Mouse (Mus musculus): ENCODE data around the gene Sh3yl1.

DNA sequence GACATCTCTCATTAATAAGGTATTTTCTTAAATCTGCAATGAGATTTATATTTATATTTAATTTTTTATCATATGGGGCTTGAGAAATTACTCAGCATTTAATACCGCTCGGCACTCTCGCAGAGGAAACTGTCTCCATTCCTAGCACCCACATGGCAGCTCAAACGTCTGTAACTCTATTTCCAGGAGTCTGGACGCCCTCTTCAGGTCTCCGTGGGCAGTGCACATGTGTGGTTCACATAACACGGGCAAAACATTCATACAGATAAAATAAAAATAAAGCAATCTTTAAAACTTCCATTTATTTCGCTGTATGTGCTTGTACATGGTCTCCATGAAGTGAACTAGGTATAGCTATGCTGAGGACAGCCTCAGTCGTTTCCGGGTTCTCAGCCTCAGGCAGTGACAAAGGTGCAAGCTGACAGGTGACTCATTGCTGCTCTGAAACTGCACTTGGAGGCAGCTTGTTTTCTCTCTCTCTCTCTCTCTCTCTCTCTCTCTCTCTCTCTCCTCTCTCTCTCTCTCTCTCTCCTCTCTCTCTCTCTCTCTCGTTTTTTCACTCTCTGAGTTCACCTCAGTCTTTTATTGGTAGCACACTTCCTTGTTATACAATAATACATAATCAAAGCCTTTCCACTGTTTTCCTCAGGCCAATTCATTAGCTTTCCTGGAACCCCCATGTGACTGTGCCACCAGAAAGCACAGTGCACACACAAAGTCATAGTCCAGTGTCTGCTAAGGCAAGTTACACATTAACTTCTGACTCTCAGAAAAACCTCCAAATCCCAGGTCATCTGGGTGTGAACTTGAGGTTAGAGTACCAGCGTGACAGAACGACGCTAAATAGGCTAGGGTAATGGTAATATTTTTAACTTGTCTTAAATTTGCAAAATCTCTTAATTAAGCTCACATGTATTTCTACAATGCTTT, 31.9 kb downstream of the Sh3yl1 start:
- no peak for TF ChIP-seq CTCF (IDR thresholded peaks at IDR 0.05; ENCODE audit: borderline replicate concordance, insufficient read depth, low read length)
- no peak for TF ChIP-seq POLR2A (IDR thresholded peaks at IDR 0.05; ENCODE audit: low read depth, low read length)

Measured in embryonic fibroblast, embryonic 13.5 days (primary cell).